Mouse (Mus musculus): Measurements from ENCODE around the gene Zbtb12. TPM values are rescaled to one million over a fixed set of nuclear protein-coding genes. Genes with fewer than 3 reads are reported as not detected.

Zbtb12 gene
- polyA plus RNA-seq, 1 experiment from 2014 or later: 0.54 TPM

- Histone ChIP-seq H3K9me3 (replicated peaks) (no peaks in the 10 kb centered on the region), H3K36me3 (peaks cover 62% of the 10 kb centered on the region), H3K27ac (peak within 1 kb of the TSS; percentile 83), H3K4me2 (peak within 1 kb of the TSS; percentile 99), H3K4me1 (replicated peaks) (peaks cover 48% of the 10 kb centered on the region), H3K9ac (peak within 1 kb of the TSS; percentile 89), H3K27me3 (no peaks in the 10 kb centered on the region), H3K4me3 (replicated peaks) (peak within 1 kb of the TSS; percentile 91)
- under 1% methylated on average over 65 of the region's 65 CpGs for WGBS (ENCODE audit: insufficient replicate concordance)
- peak; percentile 94 for ATAC-seq (ENCODE audit: low read depth)
- DNase-seq: peak; percentile 97
These were observed 29.4 kb upstream of the Zbtb12 start, which contains the start of the genes Skiv2l and Nelfe for GRCm38 (mm10) chr17:34849722-34850516. Skiv2l (minus strand) TSS chr17:34850210. Nelfe (plus strand) TSS chr17:34850391.

- Histone ChIP-seq H3K36me3 (peaks cover 62% of the 10 kb centered on the region), H3K4me3 (replicated peaks) (peak overlapping the region; percentile 91), H3K4me2 (peak overlapping the region; percentile 99), H3K4me1 (replicated peaks) (peaks cover 48% of the 10 kb centered on the region), H3K27me3 (no peaks in the 10 kb centered on the region), H3K9me3 (replicated peaks) (no peaks in the 10 kb centered on the region), H3K27ac (peak overlapping the region; percentile 83), H3K9ac (peak overlapping the region; percentile 89)
- no peak for DNase-seq
- ATAC-seq (ENCODE audit: low read depth): no peak; the same call in 1 of the 2 replicates
- WGBS (ENCODE audit: insufficient replicate concordance): 1% methylated on average over 25 of the region's 25 CpGs
These were observed 28.7 kb upstream of the Zbtb12 start for GRCm38 (mm10) chr17:34850517-34851125.

GRCm38 (mm10) chr17:34853511-34853910 is 25.8 kb upstream of the Zbtb12 start:
- H3K4me3 ChIP-seq (replicated peaks): no peak overlapping the region
- H3K27me3 ChIP-seq: no peaks in the 10 kb centered on the region
- no peaks in the 10 kb centered on the region for H3K9me3 ChIP-seq (replicated peaks)
- no peak overlapping the region for H3K27ac ChIP-seq
- H3K9ac ChIP-seq: 0 out of 2 replicates have a peak overlapping the region, but pooled peaks have one; percentile 8
- peaks cover 57% of the 10 kb centered on the region for H3K4me1 ChIP-seq (replicated peaks)
- ATAC-seq (ENCODE audit: low read depth) (no peak), DNase-seq (no peak)
- H3K4me2 ChIP-seq: no peak overlapping the region
- WGBS (ENCODE audit: insufficient replicate concordance): 65% methylated on average over 8 of the region's 8 CpGs
- peaks cover 64% of the 10 kb centered on the region for H3K36me3 ChIP-seq

- ATAC-seq (ENCODE audit: low read depth) (no peak), DNase-seq (no peak)
- H3K4me1 ChIP-seq (replicated peaks): peaks cover 57% of the 10 kb centered on the region
- H3K27ac ChIP-seq: no peak overlapping the region
- no peak overlapping the region for H3K9ac ChIP-seq
- no peaks in the 10 kb centered on the region for H3K27me3 ChIP-seq
- H3K9me3 ChIP-seq (replicated peaks): no peaks in the 10 kb centered on the region
- WGBS (ENCODE audit: insufficient replicate concordance): 69% methylated on average over 3 of the region's 3 CpGs
- no peak overlapping the region for H3K4me2 ChIP-seq
- no peak overlapping the region for H3K4me3 ChIP-seq (replicated peaks)
- H3K36me3 ChIP-seq: peaks cover 65% of the 10 kb centered on the region
These were observed 24.5 kb upstream of the Zbtb12 start for GRCm38 (mm10) chr17:34854761-34855160.

GRCm38 (mm10) chr17:34855825-34856224 is 23.5 kb upstream of the Zbtb12 start:
- ATAC-seq (ENCODE audit: low read depth): 0 out of 2 replicates have a peak, but pooled peaks have one; percentile 21
- no peak for DNase-seq
- Histone ChIP-seq H3K36me3 (peaks cover 65% of the 10 kb centered on the region), H3K9me3 (replicated peaks) (no peaks in the 10 kb centered on the region), H3K27ac (no peak overlapping the region; the same call in 1 of the 2 replicates), H3K4me3 (replicated peaks) (no peak overlapping the region), H3K4me2 (no peak overlapping the region), H3K27me3 (no peaks in the 10 kb centered on the region), H3K4me1 (replicated peaks) (peaks cover 61% of the 10 kb centered on the region), H3K9ac (no peak overlapping the region)
- WGBS (ENCODE audit: insufficient replicate concordance): 51% methylated on average over 3 of the region's 3 CpGs

GRCm38 (mm10) chr17:34858670-34859069 is 20.6 kb upstream of the Zbtb12 start:
- Histone ChIP-seq H3K27me3 (no peaks in the 10 kb centered on the region), H3K36me3 (peaks cover 49% of the 10 kb centered on the region), H3K4me3 (replicated peaks) (no peak overlapping the region), H3K9ac (no peak overlapping the region), H3K9me3 (replicated peaks) (no peaks in the 10 kb centered on the region), H3K4me2 (no peak overlapping the region), H3K27ac (no peak overlapping the region), H3K4me1 (replicated peaks) (peaks cover 43% of the 10 kb centered on the region)
- DNase-seq (no peak), ATAC-seq (ENCODE audit: low read depth) (no peak)
- WGBS (ENCODE audit: insufficient replicate concordance): 36% methylated on average over 4 of the region's 4 CpGs

GRCm38 (mm10) chr17:34860514-34860913 is 18.8 kb upstream of the Zbtb12 start:
- H3K9me3 ChIP-seq (replicated peaks): no peaks in the 10 kb centered on the region
- H3K27me3 ChIP-seq: 0 out of 2 replicates have a peak, but pooled peaks cover 6% of the 10 kb centered on the region
- H3K27ac ChIP-seq: no peak overlapping the region
- peaks cover 33% of the 10 kb centered on the region for H3K4me1 ChIP-seq (replicated peaks)
- 71% methylated on average over 9 of the region's 9 CpGs for WGBS (ENCODE audit: insufficient replicate concordance)
- H3K4me3 ChIP-seq (replicated peaks): peak overlapping the region; percentile 41
- peaks cover 31% of the 10 kb centered on the region for H3K36me3 ChIP-seq
- H3K4me2 ChIP-seq: peak overlapping the region; percentile 49
- DNase-seq (no peak), ATAC-seq (ENCODE audit: low read depth) (no peak)
- H3K9ac ChIP-seq: no peak overlapping the region

- DNase-seq: no peak
- H3K9ac ChIP-seq: peak overlapping the region; percentile 48
- peak overlapping the region; percentile 49 for H3K4me2 ChIP-seq
- peak overlapping the region; percentile 58 for H3K27ac ChIP-seq
- WGBS (ENCODE audit: insufficient replicate concordance): 47% methylated on average over 13 of the region's 13 CpGs
- peaks cover 18% of the 10 kb centered on the region for H3K36me3 ChIP-seq
- H3K4me1 ChIP-seq (replicated peaks): peaks cover 33% of the 10 kb centered on the region
- no peaks in the 10 kb centered on the region for H3K9me3 ChIP-seq (replicated peaks)
- H3K27me3 ChIP-seq: 0 out of 2 replicates have a peak, but pooled peaks cover 6% of the 10 kb centered on the region
- peak; percentile 71 for ATAC-seq (ENCODE audit: low read depth)
- H3K4me3 ChIP-seq (replicated peaks): peak overlapping the region; percentile 41
These were observed 17.4 kb upstream of the Zbtb12 start for GRCm38 (mm10) chr17:34861704-34862415.

GRCm38 (mm10) chr17:34862416-34863081 is 16.7 kb upstream of the Zbtb12 start, which contains the start of gene Cfb:
Cfb (minus strand) TSS chr17:34862518.
- ATAC-seq (ENCODE audit: low read depth): peak; percentile 60
- Histone ChIP-seq H3K27ac (peak within 1 kb of the TSS; percentile 58), H3K4me3 (replicated peaks) (peak within 1 kb of the TSS; percentile 41), H3K36me3 (peaks cover 11% of the 10 kb centered on the region), H3K9me3 (replicated peaks) (no peaks in the 10 kb centered on the region), H3K4me2 (peak within 1 kb of the TSS; percentile 49), H3K4me1 (replicated peaks) (peaks cover 33% of the 10 kb centered on the region), H3K27me3 (0 out of 2 replicates have a peak, but pooled peaks cover 6% of the 10 kb centered on the region), H3K9ac (peak within 1 kb of the TSS; percentile 48)
- 38% methylated on average over 8 of the region's 8 CpGs for WGBS (ENCODE audit: insufficient replicate concordance)
- no peak for DNase-seq

GRCm38 (mm10) chr17:34865981-34866380 is 13.3 kb upstream of the Zbtb12 start:
- no peak overlapping the region for H3K9ac ChIP-seq
- no peak for DNase-seq
- no peak overlapping the region for H3K4me2 ChIP-seq
- whole genome bisulfite sequencing (ENCODE audit: insufficient replicate concordance): 43% methylated on average over 7 of the region's 7 CpGs
- 0 out of 2 replicates have a peak, but pooled peaks cover 6% of the 10 kb centered on the region for H3K27me3 ChIP-seq
- H3K4me3 ChIP-seq (replicated peaks): no peak overlapping the region
- ATAC-seq (ENCODE audit: low read depth): no peak
- H3K36me3 ChIP-seq: no peaks in the 10 kb centered on the region
- H3K9me3 ChIP-seq (replicated peaks): no peaks in the 10 kb centered on the region
- H3K4me1 ChIP-seq (replicated peaks): peaks cover 4% of the 10 kb centered on the region
- H3K27ac ChIP-seq: no peak overlapping the region

All from liver, embryonic 13.5 days (tissue).